Mouse (Mus musculus) forebrain, postnatal 0 days (tissue): ENCODE results near the gene Crhr2. TPM values are rescaled to one million over a fixed set of nuclear protein-coding genes. Genes with fewer than 3 reads are reported as not detected.

ENCODE experiments used
- ATAC-seq: fragments of 200-750 bp; cut with Nextera tagmentation; 2 replicates; pipeline ENCODE4 v1.8.0; 2017; ENCODE audit warnings: mild to moderate bottlenecking, moderate library complexity
- DNase-seq: peaks from one replicate; pipeline ENCODE4 v3.0.0-alpha.2; 2015
- H3K27ac ChIP-seq: fragments of 300-500 bp; sonication (generic); 2 replicates; pipeline ENCODE4 v1.5.1; 2014; ENCODE audit warnings: low read depth, mild to moderate bottlenecking, antibody characterized with exemption, low read length, moderate library complexity, mixed read lengths
- H3K27me3 ChIP-seq: fragments of 300-500 bp; sonication (generic); 2 replicates; pipeline ENCODE4 v1.6.1; 2014; ENCODE audit warnings: mild to moderate bottlenecking, low read length, mixed read lengths; ENCODE audit not compliant: insufficient read depth
- H3K36me3 ChIP-seq: fragments of 300-500 bp; sonication (generic); 2 replicates; pipeline ENCODE4 v1.6.1; 2014; ENCODE audit warnings: mild to moderate bottlenecking, moderate library complexity; ENCODE audit not compliant: insufficient read depth
- H3K4me1 ChIP-seq: fragments of 300-500 bp; sonication (generic); 2 replicates; pipeline ENCODE4 v1.6.1; 2014; ENCODE audit warnings: antibody characterized with exemption; ENCODE audit not compliant: insufficient read depth
- H3K4me2 ChIP-seq: fragments of 300-500 bp; sonication (generic); 2 replicates; pipeline ENCODE4 v1.6.1; 2014; ENCODE audit warnings: low read depth, mild to moderate bottlenecking, moderate library complexity
- H3K4me3 ChIP-seq: fragments of 300-500 bp; sonication (generic); 2 replicates; pipeline ENCODE4 v1.5.1; 2014; ENCODE audit warnings: low read depth, low read length, mixed read lengths
- H3K9ac ChIP-seq: fragments of 300-500 bp; sonication (generic); 2 replicates; pipeline ENCODE4 v1.6.1; 2014; ENCODE audit warnings: mild to moderate bottlenecking
- H3K9me3 ChIP-seq: fragments of 300-500 bp; sonication (generic); 2 replicates; pipeline ENCODE4 v1.6.1; 2016; ENCODE audit warnings: low read length
- CTCF ChIP-seq: sonication (generic); IDR thresholded peaks from 2 replicates; pipeline ENCODE4 v1.5.1; 2016; ENCODE audit warnings: antibody characterized with exemption, control low read depth, low read depth
- WGBS: fragments of 180-500 bp; shearing (Covaris S2); extraction: QIAGEN DNeasy Blood & Tissue Kit; methylation state at CpG from one replicate; pipeline ENCODE4 v1.1.7; 2014; 5-methylcytosine and 5-hydroxymethylcytosine counted together
- polyA plus RNA-seq: library from polyadenylated mRNA; unstranded; fragments of >200 nt; fragmentation: Nextera tagmentation; extraction: Ambion mirVana; gene quantifications from 2 replicates; pipeline ENCODE4 v1.2.1, GENCODE M21; 2015
- total RNA-seq: library from RNA; depleted of rRNA; stranded (reverse); fragments of >200 nt; gene quantifications from 2 replicates; pipeline ENCODE4 v1.2.3, GENCODE M21; 2014; rRNA removed

Gene Crhr2
- total RNA-seq (1.1 and 1.3 TPM in 2 replicates), polyA plus RNA-seq (1.2 and 1.6 TPM in 2 replicates)

DNA sequence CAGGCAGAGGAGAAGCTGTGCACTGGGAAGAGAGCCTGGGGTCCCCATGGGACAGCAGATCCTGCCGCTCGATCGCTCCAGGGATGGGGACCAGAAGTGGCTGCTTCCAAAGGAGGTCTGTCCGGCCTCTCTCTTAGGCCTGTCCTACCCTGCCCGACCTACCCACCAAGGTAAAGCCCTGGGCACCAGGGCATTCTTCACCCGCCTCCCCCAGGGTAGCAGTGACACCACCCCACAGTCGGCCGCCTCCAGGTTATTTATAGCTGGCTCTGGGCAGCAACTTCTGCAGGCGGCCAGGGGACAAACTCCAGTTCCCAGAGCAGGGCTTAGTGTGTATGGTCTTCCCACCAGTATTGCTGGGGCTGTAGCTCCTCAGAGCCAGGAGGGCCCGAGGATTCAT, at the start of gene Crhr2:
Gene Crhr2, minus strand, starts transcription at position 223 of the 400 bp plus-strand sequence.
- WGBS, result 76% methylated on average over 10 of the region's 10 CpGs

GRCm38 (mm10) chr6:55179560-55179959, 46.7 kb upstream of the Crhr2 start:
- Histone ChIP-seq H3K4me2 (no peak overlapping the region), H3K27ac (no peak overlapping the region), H3K4me1 (no peaks in the 10 kb centered on the region), H3K9ac (no peak overlapping the region), H3K27me3 (no peaks in the 10 kb centered on the region), H3K36me3 (no peaks in the 10 kb centered on the region), H3K4me3 (no peak overlapping the region), H3K9me3 (no peaks in the 10 kb centered on the region)
- ATAC-seq (no peak), DNase-seq (no peak)
- no peak for TF ChIP-seq CTCF
- 89% methylated on average over 7 of the region's 7 CpGs for WGBS

More for the DNA sequence above, at the start of gene Crhr2:
- Histone ChIP-seq H3K9ac (no peak within 1 kb of the TSS), H3K4me3 (no peak within 1 kb of the TSS), H3K27ac (no peak within 1 kb of the TSS), H3K4me2 (no peak within 1 kb of the TSS), H3K36me3 (no peaks in the 10 kb centered on the region), H3K4me1 (no peaks in the 10 kb centered on the region), H3K9me3 (no peaks in the 10 kb centered on the region), H3K27me3 (no peaks in the 10 kb centered on the region)
- DNase-seq, result no peak
- no peak for TF ChIP-seq CTCF
- ATAC-seq, result no peak

- TF ChIP-seq CTCF, result peak; percentile 47
- Histone ChIP-seq H3K4me2 (no peak overlapping the region), H3K4me1 (no peaks in the 10 kb centered on the region), H3K9ac (no peak overlapping the region), H3K4me3 (no peak overlapping the region), H3K9me3 (no peaks in the 10 kb centered on the region), H3K27me3 (no peaks in the 10 kb centered on the region), H3K27ac (no peak overlapping the region), H3K36me3 (no peaks in the 10 kb centered on the region)
- 50% methylated on average over 12 of the region's 12 CpGs for WGBS
- DNase-seq (peak; percentile 25), ATAC-seq (no peak)
These were observed 44.4 kb upstream of the Crhr2 start for GRCm38 (mm10) chr6:55177060-55177732.

GRCm38 (mm10) chr6:55175892-55176291, 43.1 kb upstream of the Crhr2 start:
- H3K9ac ChIP-seq, result no peak overlapping the region
- H3K4me3 ChIP-seq, result no peak overlapping the region
- no peaks in the 10 kb centered on the region for H3K9me3 ChIP-seq
- H3K4me1 ChIP-seq, result no peaks in the 10 kb centered on the region
- H3K36me3 ChIP-seq, result no peaks in the 10 kb centered on the region
- H3K27ac ChIP-seq, result no peak overlapping the region
- no peak for ATAC-seq
- 51% methylated on average over 5 of the region's 5 CpGs for WGBS
- no peaks in the 10 kb centered on the region for H3K27me3 ChIP-seq
- TF ChIP-seq CTCF, result no peak
- no peak for DNase-seq
- H3K4me2 ChIP-seq, result no peak overlapping the region

DNA sequence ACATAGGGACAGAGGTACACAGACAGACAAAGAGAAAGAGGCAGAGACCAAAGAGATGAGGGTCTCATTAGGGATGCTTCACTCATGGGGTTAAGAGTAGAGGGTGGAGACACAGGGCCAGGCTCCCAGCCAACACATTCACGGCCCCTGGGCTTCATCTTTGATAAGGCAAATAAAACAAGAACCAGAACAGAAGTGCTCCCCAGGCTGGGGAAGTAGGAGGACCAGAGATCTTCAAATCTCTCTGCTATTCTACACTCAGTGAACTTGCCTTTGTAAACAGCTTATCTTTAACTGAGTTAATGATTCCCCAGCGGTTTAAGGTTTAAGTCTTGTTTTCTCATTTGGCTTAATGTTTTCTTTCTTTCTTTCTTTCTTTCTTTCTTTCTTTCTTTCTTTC, 42.6 kb upstream of the Crhr2 start:
- no peaks in the 10 kb centered on the region for H3K36me3 ChIP-seq
- 40% methylated on average over 2 of the region's 2 CpGs for WGBS
- no peak for DNase-seq
- no peaks in the 10 kb centered on the region for H3K9me3 ChIP-seq
- no peak overlapping the region for H3K4me3 ChIP-seq
- H3K27ac ChIP-seq, result no peak overlapping the region
- no peaks in the 10 kb centered on the region for H3K27me3 ChIP-seq
- no peak overlapping the region for H3K9ac ChIP-seq
- TF ChIP-seq CTCF, result no peak
- no peak overlapping the region for H3K4me2 ChIP-seq
- H3K4me1 ChIP-seq, result no peaks in the 10 kb centered on the region
- no peak for ATAC-seq

GRCm38 (mm10) chr6:55174741-55175181, 41.9 kb upstream of the Crhr2 start, which contains the start of gene Inmt:
Inmt (minus strand) TSS chr6:55175043.
- ATAC-seq, result no peak
- no peak within 1 kb of the TSS for H3K4me3 ChIP-seq
- 73% methylated on average over 1 of the region's 1 CpGs for WGBS
- no peaks in the 10 kb centered on the region for H3K27me3 ChIP-seq
- no peak within 1 kb of the TSS for H3K4me2 ChIP-seq
- no peak within 1 kb of the TSS for H3K27ac ChIP-seq
- TF ChIP-seq CTCF, result no peak
- no peak within 1 kb of the TSS for H3K9ac ChIP-seq
- no peak for DNase-seq
- H3K4me1 ChIP-seq, result no peaks in the 10 kb centered on the region
- H3K9me3 ChIP-seq, result no peaks in the 10 kb centered on the region
- H3K36me3 ChIP-seq, result no peaks in the 10 kb centered on the region

DNA sequence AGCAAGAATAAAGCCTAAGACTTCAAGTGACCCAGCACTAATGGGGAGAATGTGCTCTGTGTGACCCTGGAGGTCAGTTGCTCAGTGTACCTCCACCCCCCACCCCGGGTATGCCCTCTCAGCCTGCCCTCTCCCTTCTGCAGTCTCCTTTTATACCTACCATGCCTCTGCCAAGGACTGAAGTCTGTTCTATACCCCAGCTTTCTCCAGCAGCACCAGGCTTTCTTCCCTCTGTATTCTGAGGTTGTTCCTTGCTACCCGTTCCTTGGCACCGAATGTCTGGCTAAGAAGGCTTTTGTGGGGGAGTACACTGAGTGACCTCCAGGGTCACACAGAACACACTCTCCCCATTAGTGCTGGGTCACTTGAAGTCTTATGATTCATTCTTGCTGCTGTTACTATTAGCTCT, 41.1 kb upstream of the Crhr2 start:
- no peaks in the 10 kb centered on the region for H3K27me3 ChIP-seq
- DNase-seq, result no peak
- no peaks in the 10 kb centered on the region for H3K9me3 ChIP-seq
- no peaks in the 10 kb centered on the region for H3K36me3 ChIP-seq
- no peaks in the 10 kb centered on the region for H3K4me1 ChIP-seq
- no peak for TF ChIP-seq CTCF
- ATAC-seq, result no peak
- H3K4me2 ChIP-seq, result no peak overlapping the region
- H3K4me3 ChIP-seq, result no peak overlapping the region
- H3K9ac ChIP-seq, result no peak overlapping the region
- 18% methylated on average over 3 of the region's 3 CpGs for whole genome bisulfite sequencing
- H3K27ac ChIP-seq, result no peak overlapping the region
